Mouse (Mus musculus) kidney, postnatal 14 days (tissue): ENCODE results near the gene Tcap.
A peak's percentile ranks its signal among the peaks of the same experiment; 100 is the strongest.
"Not testable (repeated sequence)": the region's sequence is repeated elsewhere in the genome, so short reads cannot be mapped to it uniquely, and the experiment has no call there.

Experiments used
- DNase-seq: peaks from one replicate; pipeline ENCODE4 v3.0.0; 2022; ENCODE audit warnings: mixed read lengths

Gene Tcap

GRCm38 (mm10) chr11:98382405-98382804 is 1.2 kb upstream of the Tcap start:
- DNase-seq = not testable (repeated sequence)

DNA sequence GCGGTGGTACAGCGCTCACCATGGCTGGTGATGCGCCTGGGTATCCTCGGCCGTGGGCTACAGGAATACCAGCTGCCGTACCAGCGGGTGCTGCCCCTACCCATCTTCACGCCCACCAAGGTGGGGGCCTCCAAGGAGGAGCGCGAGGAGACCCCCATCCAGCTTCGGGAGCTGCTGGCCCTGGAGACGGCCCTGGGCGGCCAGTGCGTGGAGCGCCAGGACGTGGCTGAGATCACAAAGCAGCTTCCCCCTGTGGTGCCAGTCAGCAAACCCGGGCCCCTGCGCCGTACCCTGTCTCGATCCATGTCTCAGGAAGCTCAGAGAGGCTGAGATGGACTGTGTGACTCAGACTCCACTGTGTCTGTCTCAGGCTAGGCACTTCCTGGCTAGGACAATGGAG is 605 bp downstream of the Tcap start:
- DNase-seq = no peak

- DNase-seq = no peak
These were observed 1.4 kb downstream of the Tcap start for GRCm38 (mm10) chr11:98384721-98385637.

DNA sequence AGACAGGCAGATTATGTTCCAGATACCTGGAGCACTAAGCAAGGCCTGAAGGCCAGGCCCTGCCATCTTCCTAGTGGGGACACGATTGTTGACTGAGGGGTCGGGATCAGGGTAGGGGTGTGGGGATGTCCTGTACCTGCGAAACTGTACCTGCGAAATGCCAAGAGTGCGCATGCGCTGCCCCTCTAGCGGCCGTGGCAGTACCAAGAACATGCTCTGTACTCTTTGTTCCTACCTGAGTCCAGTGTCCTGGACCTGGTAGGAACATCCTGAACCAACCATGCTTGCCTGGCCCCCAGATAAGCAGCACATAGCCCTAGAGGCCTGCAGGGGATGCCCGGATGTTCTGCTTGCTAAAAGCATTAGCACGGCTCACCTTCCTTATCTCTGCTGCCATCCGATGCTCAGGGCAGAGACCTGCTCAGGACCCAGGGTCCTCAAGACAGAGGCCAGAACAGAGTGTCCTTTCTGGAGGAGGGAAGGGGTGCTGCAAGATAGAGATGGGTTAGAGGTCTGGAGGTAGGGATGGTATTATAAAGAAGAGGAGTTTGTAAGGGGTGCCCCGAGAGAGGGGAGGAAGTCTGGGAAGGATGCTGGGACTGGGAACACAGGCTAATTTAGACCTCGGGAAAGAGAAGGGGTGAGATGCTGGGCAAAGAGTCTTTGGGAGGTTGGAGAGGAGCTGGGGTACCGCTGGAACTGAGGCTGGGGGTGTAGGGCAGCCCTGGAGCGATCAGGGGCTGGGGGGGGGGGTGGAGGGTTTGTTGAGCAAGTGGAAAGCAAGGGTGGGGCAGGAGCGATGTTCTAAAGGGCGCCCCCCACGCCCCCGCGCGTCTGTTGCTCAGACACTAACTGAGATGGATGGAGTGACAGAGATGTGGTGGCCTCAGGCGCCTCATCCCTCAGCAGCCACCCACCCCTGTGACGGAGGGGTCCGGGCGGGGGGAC is 2.3 kb downstream of the Tcap start, which contains the start of gene Pnmt:
Gene Pnmt (plus strand): TSS at position 813 of the 948 bp plus-strand sequence.
- DNase-seq = no peak

DNA sequence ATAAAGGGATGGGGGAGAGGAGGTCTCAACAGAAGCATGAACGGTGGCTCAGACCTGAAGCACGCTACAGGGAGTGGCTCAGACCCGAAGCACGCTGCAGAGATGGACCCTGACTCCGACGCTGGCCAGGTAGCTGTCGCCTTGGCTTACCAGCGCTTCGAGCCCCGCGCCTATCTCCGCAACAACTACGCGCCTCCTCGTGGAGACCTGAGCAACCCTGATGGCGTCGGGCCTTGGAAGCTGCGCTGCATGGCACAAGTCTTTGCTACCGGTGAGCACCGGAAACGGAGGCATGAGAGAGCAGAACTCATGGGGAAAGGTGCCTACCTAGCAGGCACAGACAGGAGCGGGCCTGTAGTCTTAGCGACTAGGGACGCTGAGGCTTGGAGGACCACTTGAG is 3.0 kb downstream of the Tcap start:
- no peak for DNase-seq

DNA sequence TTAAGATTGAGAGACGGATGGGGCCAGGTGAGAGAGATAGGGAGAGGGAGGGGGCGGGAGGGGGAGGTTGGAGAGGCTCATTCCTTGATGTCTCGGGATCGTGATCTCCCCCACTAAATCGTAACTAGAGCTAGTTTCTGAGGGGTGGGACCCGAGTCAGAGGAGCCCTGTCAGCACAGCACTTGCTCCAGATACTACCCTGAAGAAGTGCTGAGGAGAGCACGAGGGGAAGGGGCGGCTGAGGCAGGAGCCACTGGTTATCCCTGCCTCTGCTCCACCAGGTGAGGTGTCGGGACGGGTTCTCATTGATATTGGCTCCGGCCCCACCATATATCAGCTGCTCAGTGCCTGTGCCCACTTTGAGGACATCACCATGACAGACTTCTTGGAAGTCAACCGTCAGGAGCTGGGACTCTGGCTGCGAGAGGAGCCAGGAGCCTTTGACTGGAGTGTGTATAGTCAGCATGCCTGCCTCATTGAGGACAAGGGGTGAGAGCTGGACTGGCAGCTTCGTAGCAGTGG is 3.5 kb downstream of the Tcap start:
- DNase-seq = no peak

GRCm38 (mm10) chr11:98388282-98388681 is 4.7 kb downstream of the Tcap start:
- DNase-seq = no peak

DNA sequence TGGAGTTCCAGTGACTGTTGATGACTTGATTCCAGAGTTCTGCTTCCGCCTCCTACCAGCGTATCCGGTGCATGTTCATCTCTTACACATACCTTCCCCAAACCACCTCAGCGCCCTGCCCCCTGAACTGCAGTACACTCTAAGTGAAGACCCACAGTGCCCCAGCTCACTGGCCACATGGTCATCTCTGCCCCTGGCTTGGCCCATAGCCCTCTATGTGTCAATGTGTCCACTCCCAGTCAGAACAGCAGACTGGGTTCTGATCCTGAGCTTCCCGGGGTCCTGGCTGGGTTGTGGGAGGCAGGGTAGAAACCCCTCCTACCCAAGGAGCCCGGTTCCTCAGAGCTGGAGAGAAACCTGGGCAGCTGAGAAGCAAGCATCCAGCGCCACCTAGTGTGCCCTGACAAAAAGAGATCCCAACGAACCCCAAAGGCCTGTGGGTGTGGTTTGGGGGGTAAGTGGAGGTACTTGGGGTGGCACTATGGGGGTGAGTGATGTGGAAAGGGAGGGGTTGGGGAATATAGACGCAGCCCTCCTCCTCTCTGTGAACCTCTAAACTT is 5.7 kb downstream of the Tcap start:
- peak; percentile 75 for DNase-seq

GRCm38 (mm10) chr11:98390141-98390540 is 6.5 kb downstream of the Tcap start:
- DNase-seq = no peak

- no peak for DNase-seq
These were observed 8.4 kb downstream of the Tcap start for GRCm38 (mm10) chr11:98392034-98392433.

- DNase-seq = no peak
These were observed 9.0 kb downstream of the Tcap start for GRCm38 (mm10) chr11:98392645-98393044.

- DNase-seq = peak; percentile 53
These were observed 9.7 kb downstream of the Tcap start for GRCm38 (mm10) chr11:98393317-98393716.

GRCm38 (mm10) chr11:98394301-98394700 is 10.7 kb downstream of the Tcap start:
- peak; percentile 51 for DNase-seq

- peak; percentile 84 for DNase-seq
These were observed 11.4 kb downstream of the Tcap start for GRCm38 (mm10) chr11:98395041-98395440.

GRCm38 (mm10) chr11:98397946-98398345 is 14.3 kb downstream of the Tcap start:
- no peak for DNase-seq

DNA sequence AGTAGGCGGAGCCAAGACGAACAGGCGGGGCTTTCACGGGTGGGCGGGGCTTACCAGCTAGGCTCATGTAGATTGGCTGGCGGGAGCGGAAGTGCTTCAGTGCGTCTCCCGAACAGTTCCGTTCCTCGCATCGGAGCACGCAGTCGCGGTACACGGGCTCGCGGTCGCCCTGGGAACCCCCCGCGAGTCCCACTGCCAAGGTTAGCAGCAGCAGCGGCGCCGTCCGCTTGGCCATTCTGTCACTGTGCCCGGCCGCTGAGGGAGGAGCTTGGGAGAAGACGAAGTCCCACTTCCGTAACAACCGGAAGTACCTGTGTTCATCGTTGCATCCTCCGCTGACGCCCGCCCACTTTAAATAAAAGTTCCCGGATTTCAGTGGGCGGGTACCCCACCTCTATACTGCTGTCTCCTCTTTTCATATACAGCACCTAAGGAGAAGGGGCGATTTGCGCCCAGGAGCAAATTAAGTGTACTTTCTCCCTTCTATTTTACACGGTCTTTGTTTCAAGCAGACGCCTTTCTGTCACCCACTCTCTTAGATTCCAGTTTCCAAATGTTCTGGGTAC is 16.6 kb downstream of the Tcap start, which contains the start of gene Pgap3:
Gene Pgap3 (minus strand): TSS at position 330 of the 566 bp plus-strand sequence.
- DNase-seq = peak; percentile 93

DNA sequence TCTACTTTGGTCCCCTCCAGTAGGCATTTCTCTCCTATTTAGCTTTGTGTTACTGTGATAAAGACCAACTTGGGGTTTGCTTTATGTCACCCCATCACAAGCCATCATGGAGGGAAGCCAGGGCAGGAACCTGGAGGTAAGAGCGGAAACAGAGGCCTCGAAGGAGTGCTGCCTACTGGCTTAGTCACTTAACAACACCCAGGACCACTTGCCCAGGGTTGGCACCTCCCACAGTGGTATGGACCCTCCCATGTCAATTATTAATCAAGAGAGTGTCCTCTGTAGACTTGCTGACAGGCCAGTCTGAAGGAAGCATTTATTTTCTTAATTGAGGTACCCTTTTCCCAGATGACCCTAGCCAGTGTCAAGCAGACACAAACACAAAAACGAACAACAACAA is 17.2 kb downstream of the Tcap start:
- DNase-seq = peak; percentile 80

DNA sequence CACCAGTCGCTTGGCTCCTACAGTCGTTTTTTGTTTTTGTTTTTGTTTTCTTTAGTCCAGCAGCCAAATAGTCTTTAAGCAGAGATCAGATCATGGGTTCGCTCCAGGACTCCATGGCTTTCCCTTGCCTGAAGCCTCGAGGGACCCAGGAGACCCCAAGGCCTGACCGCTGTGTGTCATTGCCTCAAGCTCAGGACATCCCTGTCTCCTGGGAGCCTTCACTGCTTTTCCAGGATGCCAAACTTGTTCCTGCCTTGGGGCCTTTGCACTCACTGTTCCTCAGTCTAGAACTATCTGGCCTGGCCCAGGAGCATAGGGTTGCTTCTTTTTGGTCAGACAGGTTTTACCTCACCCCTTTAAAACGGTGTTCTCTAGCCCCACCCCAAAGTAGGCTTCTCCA is 23.0 kb downstream of the Tcap start:
- DNase-seq = peak; percentile 66

DNA sequence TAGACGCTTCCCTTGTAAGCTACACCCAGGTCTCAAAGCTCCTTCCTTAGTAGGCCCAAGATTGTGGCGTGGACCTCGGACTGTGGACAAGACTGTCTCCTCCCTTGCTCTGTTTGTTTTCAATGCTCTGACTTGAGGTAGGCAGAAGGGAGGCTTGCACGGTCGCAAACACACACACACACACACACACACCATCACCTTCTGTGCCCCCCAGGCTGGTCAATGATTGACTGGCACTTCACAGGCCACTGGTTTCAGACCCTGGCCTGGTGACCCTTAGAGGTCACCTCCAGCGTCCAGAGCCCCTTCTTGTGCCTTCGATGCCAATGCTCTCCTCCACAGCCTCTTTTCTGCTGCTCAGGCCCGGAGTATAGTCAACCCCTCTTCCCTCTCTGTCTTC is 25.3 kb downstream of the Tcap start:
- DNase-seq = peak; percentile 92

GRCm38 (mm10) chr11:98409341-98409822 is 25.8 kb downstream of the Tcap start:
- peak; percentile 82 for DNase-seq

- DNase-seq = peak; percentile 93
These were observed 28.7 kb downstream of the Tcap start, which contains the start of gene Erbb2 for GRCm38 (mm10) chr11:98412273-98412796. Gene Erbb2 (plus strand): TSS chr11:98412470.

DNA sequence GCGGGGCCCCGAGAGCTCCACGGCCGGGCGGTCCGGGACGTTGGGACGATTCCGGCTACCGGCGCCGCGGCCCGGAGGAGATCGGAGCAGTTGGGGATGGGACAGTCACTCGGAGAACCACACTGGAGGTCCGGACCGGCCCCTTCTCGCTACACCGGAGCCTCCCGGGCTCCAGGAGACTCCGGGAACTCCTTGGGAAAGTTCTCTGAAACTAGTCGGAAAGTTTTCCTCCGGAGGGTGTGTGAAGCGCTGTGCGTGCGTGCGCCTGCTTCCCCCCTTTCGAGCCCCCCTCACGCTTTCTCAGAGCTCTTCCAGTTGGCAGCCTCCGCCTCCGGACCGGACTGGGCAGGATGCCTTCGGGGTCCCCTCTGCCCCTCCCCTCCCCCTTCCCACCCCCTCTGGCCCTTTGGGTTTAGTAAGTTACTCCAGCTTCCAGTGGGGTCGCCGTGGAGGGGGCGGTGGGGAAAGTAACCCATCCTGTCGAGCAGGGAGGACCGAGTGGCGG is 29.2 kb downstream of the Tcap start:
- DNase-seq = peak; percentile 61
